Mouse (Mus musculus): ENCODE results near the gene Klrd1.

- TF ChIP-seq CTCF (IDR thresholded peaks at IDR 0.05; ENCODE audit: insufficient read depth, low read depth, low read length) (no peak), POLR2A (IDR thresholded peaks at IDR 0.05; ENCODE audit: insufficient read depth, low read depth, low read length) (no peak)
These were observed 14.0 kb upstream of the Klrd1 start, which contains the start of gene Klre1 for GRCm38 (mm10) chr6:129577605-129578004.

All from olfactory bulb, adult 2 months (tissue).